Mouse (Mus musculus) cerebellum, adult 2 months (tissue): ENCODE measurements at regions not wholly inside any gene's neighbourhood (a gene's known extent, or its start where the extent isn't known, plus 50 kb on each side); places are given as distances from the start of the nearest gene placed in this dataset.

ENCODE experiments used
- CTCF ChIP-seq: fragments of 200-500 bp; IDR thresholded peaks from 2 replicates; pipeline ENCODE4 v1.5.1; 2011; ENCODE audit warnings: low read depth, mild to moderate bottlenecking, control low read depth, low read length, moderate library complexity, borderline replicate concordance; ENCODE audit not compliant: insufficient read depth
- POLR2A ChIP-seq: fragments of 200-500 bp; IDR thresholded peaks from 2 replicates; pipeline ENCODE4 v1.6.1; 2011; ENCODE audit warnings: low read length, control low read depth, borderline replicate concordance; ENCODE audit not compliant: insufficient read depth

GRCm38 (mm10) chr8:41742796-41743670, 326.2 kb upstream of the Frg1 start:
- no peak for TF ChIP-seq POLR2A
- TF ChIP-seq CTCF = no peak
